Mouse (Mus musculus): ENCODE measurements around the gene Mad1l1. TPM values are rescaled to one million over a fixed set of nuclear protein-coding genes. Genes with fewer than 3 reads are reported as not detected.

The Mad1l1 gene
- total RNA-seq, 4 experiments from 2014 or later: 9.0 to 11.3 (median 10.4) TPM

Other genes with a start within 250 kb of the Mad1l1 start
- 10 to 100 TPM in 2 of 4 experiments, 1 to 10 TPM in 2; 9.4 to 11.1 (median 10.1) TPM for gene Nudt1, start 104 bp upstream of the Mad1l1 start, total RNA-seq (2022)
- 10 to 100 TPM; 11.3 to 16.0 (median 14.6) TPM for gene Mrm2, start 10.3 kb upstream of the Mad1l1 start, total RNA-seq (2022)
- 10 to 100 TPM; 17.1 to 18.4 (median 18.1) TPM for gene Snx8, start 67.7 kb upstream of the Mad1l1 start, total RNA-seq (2022)
- gene Eif3b, start 97.8 kb upstream of the Mad1l1 start, total RNA-seq (2022): 10 to 100 TPM; 93.0 to 97.3 (median 95.6) TPM
- gene Gm4869, start 124.1 kb upstream of the Mad1l1 start, total RNA-seq (2022): not detected
- 1 to 10 TPM; 3.9 to 5.2 (median 4.6) TPM for gene Chst12, start 184.0 kb upstream of the Mad1l1 start, total RNA-seq (2022)
- gene Grifin, start 243.5 kb upstream of the Mad1l1 start, total RNA-seq (2022): not detected